Mouse (Mus musculus) frontal cortex, postnatal 14 days (tissue): ENCODE results near the gene Cox16.
"Not testable (repeated sequence)": the region's sequence is repeated elsewhere in the genome, so short reads cannot be mapped to it uniquely, and the experiment has no call there.

Experiments
- DNase-seq, 2 experiments: peaks; one replicate each; pipeline ENCODE4 v3.0.0; 2022; ENCODE audit warnings: low spot score in 2 of 2

Gene Cox16

GRCm38 (mm10) chr12:81484727-81485191 is at the start of gene Cox16:
Gene Cox16 (minus strand): TSS chr12:81485127.
- peak; percentile 77 to 85 for DNase-seq

- DNase-seq: no peak
These were observed 48.1 kb upstream of the Cox16 start for GRCm38 (mm10) chr12:81533029-81533419.

GRCm38 (mm10) chr12:81532316-81533028 is 47.5 kb upstream of the Cox16 start, which contains the start of the genes Gm20498 and Synj2bp:
Gene Gm20498 (minus strand): TSS chr12:81532905.
Gene Synj2bp (minus strand): TSS chr12:81532911.
- peak; percentile 69 to 82 for DNase-seq

- DNase-seq: not testable (repeated sequence)
These were observed 45.7 kb upstream of the Cox16 start for GRCm38 (mm10) chr12:81530587-81530986.

- not testable (repeated sequence) for DNase-seq
These were observed 12.0 kb upstream of the Cox16 start for GRCm38 (mm10) chr12:81496906-81497305.

- no peak for DNase-seq
These were observed 5.6 kb upstream of the Cox16 start for GRCm38 (mm10) chr12:81490491-81490890.

- DNase-seq: no peak
These were observed 384 bp upstream of the Cox16 start for GRCm38 (mm10) chr12:81485311-81485710.

- no peak for DNase-seq
These were observed 715 bp downstream of the Cox16 start for GRCm38 (mm10) chr12:81484212-81484611.

GRCm38 (mm10) chr12:81483656-81484055 is 1.3 kb downstream of the Cox16 start:
- DNase-seq: no peak

GRCm38 (mm10) chr12:81459051-81459450 is 25.9 kb downstream of the Cox16 start:
- not testable (repeated sequence) for DNase-seq

- not testable (repeated sequence) for DNase-seq
These were observed 45.9 kb downstream of the Cox16 start for GRCm38 (mm10) chr12:81438985-81439384.

GRCm38 (mm10) chr12:81434778-81435177 is 50.1 kb downstream of the Cox16 start:
- not testable (repeated sequence) for DNase-seq

GRCm38 (mm10) chr12:81421846-81422245 is 63.1 kb downstream of the Cox16 start, which contains the start of gene Adam4:
Gene Adam4 (minus strand): TSS chr12:81421946.
- no peak for DNase-seq

- no peak for DNase-seq
These were observed 71.7 kb downstream of the Cox16 start for GRCm38 (mm10) chr12:81413211-81413610.

- no peak for DNase-seq
These were observed 76.0 kb downstream of the Cox16 start for GRCm38 (mm10) chr12:81408966-81409365.

- DNase-seq: peak; percentile 29 to 69
These were observed 82.7 kb downstream of the Cox16 start for GRCm38 (mm10) chr12:81402187-81402586.

GRCm38 (mm10) chr12:81379364-81379763 is 105.6 kb downstream of the Cox16 start, which contains the start of gene Gm4787:
Gene Gm4787 (minus strand): TSS chr12:81379464.
- DNase-seq: not testable (repeated sequence)

GRCm38 (mm10) chr12:81333841-81334240 is 151.1 kb downstream of the Cox16 start:
- DNase-seq: no peak

- DNase-seq: peak; percentile 62 to 65
These were observed 152.0 kb downstream of the Cox16 start, which contains the start of gene Slc8a3 for GRCm38 (mm10) chr12:81332875-81333421. Gene Slc8a3 (minus strand): TSS chr12:81333180.

- peak; percentile 56 to 57 for DNase-seq
These were observed 152.7 kb downstream of the Cox16 start for GRCm38 (mm10) chr12:81331937-81332874.

GRCm38 (mm10) chr12:81331046-81331638 is 153.8 kb downstream of the Cox16 start:
- no peak for DNase-seq
